Mouse (Mus musculus): ENCODE measurements around the gene Lsm14b. TPM values are rescaled to one million over a fixed set of nuclear protein-coding genes. Genes with fewer than 3 reads are reported as not detected.
A peak's percentile ranks its signal among the peaks of the same experiment; 100 is the strongest.

Gene Lsm14b
- polyA plus RNA-seq, 1 experiment from 2014 or later = 2.4 TPM

DNA sequence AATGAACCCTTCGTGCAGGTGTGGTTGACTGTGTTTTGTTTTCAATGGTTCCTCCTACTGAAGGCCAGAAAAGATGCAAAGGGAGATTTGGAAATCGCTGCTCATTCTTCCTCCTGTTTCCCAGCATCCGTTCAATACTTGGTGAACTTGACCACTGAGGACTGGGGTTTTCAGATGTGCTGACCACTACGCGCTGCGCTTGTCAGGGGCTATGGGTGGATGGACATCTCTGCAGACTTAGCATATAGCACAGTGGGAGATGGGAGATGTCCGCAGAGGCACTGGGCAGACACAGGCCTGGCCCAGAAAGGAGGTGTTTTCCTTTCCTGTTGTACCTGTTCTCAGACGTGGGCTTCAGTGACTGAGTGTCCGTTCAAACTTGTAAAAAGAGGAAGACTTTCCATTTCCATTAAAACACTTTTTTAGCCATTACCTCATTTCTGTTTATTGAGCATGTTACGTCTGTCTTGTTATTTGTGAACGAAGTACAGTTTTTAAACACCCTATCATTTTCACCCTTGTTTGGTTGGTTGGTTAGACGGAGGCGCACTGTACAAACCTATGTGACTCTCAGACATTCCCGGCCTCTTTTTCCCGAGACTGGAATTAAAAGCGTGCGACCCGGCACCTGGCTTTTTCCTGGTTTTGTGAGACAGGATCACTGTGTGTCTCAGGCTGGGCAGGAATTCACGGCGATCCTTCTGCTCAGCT, 45.1 kb downstream of the Lsm14b start:
- no peaks in the 10 kb centered on the region for H3K27me3 ChIP-seq (replicated peaks; ENCODE audit: control insufficient read depth, insufficient read depth, low read length)
- WGBS = 31% methylated on average over 20 of the region's 20 CpGs
- H3K4me3 ChIP-seq (ENCODE audit: low read length) = peak overlapping the region; percentile 69
- peak overlapping the region; percentile 74 for H3K9ac ChIP-seq (ENCODE audit: low read depth, low read length)
- 0 out of 2 replicates have a peak, but pooled peaks cover 3% of the 10 kb centered on the region for H3K36me3 ChIP-seq (ENCODE audit: control insufficient read depth, insufficient read depth, low read length)
- peaks cover 8% of the 10 kb centered on the region for H3K4me1 ChIP-seq (ENCODE audit: control insufficient read depth, insufficient read depth, low read length)
- ATAC-seq = peak; percentile 77
- H3K9me3 ChIP-seq (ENCODE audit: control insufficient read depth, low read length) = no peaks in the 10 kb centered on the region
- H3K27ac ChIP-seq (ENCODE audit: low read length) = peak overlapping the region; percentile 58
- peak overlapping the region; percentile 77 for H3K4me2 ChIP-seq (ENCODE audit: low read depth, low read length)

DNA sequence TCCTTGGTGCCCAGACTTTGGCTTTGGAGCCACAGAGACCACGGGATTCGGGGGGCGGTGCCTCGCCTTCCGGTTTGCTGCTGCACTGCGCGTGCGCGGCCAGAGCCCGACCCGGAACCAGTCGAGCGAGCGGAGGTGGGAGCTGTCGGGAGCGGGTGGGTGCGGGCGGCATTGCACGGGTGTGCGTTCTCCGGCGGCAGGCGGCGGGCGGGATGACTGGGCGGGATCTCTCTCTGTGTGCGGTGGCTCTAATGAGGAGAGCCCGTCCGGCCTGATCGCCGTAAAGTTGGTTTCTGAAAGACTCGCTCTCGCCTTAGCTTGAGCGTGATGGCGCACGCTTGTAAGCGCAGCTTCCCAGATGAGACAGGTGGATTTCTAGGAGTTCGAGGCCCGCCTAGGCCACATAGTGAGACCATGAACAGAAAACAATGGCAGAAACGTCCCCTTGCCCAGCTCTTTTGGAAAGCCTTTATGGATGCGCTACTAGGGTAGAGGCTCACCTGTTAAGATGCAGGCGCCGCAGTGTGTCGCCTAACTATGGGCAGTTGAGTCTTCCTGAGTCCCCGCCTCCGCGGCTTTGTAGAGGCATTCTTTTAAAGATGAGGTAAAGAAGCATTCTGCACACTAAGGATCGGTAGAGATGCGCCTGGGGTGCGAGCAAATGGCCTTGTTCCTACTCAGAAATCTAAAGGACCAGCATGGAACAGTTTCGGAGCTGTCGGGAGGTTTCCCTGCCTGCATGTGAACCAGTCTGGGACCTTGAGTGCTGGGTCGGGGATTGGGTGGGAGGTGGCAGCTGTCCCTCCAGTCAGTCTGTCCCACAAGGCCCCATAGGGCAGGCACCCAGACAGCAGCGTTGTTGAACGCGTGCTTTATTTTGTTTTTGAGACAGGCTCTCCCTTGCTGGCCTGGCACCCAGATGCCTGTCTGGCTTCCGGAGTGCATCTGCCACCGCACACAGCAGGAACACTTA, 46.0 kb downstream of the Lsm14b start, which contains the start of gene Mtg2:
Gene Mtg2 (plus strand): TSS at position 108 of the 973 bp plus-strand sequence.
- H3K4me1 ChIP-seq (ENCODE audit: control insufficient read depth, insufficient read depth, low read length) = peaks cover 8% of the 10 kb centered on the region
- peak within 1 kb of the TSS; percentile 74 for H3K9ac ChIP-seq (ENCODE audit: low read depth, low read length)
- no peaks in the 10 kb centered on the region for H3K9me3 ChIP-seq (ENCODE audit: control insufficient read depth, low read length)
- peak; percentile 98 for ATAC-seq
- H3K27ac ChIP-seq (ENCODE audit: low read length) = peak within 1 kb of the TSS; percentile 58
- WGBS = 5% methylated on average over 58 of the region's 58 CpGs
- H3K4me3 ChIP-seq (ENCODE audit: low read length) = peak within 1 kb of the TSS; percentile 69
- H3K27me3 ChIP-seq (replicated peaks; ENCODE audit: control insufficient read depth, insufficient read depth, low read length) = no peaks in the 10 kb centered on the region
- peak within 1 kb of the TSS; percentile 77 for H3K4me2 ChIP-seq (ENCODE audit: low read depth, low read length)
- H3K36me3 ChIP-seq (ENCODE audit: control insufficient read depth, insufficient read depth, low read length) = 0 out of 2 replicates have a peak, but pooled peaks cover 3% of the 10 kb centered on the region

DNA sequence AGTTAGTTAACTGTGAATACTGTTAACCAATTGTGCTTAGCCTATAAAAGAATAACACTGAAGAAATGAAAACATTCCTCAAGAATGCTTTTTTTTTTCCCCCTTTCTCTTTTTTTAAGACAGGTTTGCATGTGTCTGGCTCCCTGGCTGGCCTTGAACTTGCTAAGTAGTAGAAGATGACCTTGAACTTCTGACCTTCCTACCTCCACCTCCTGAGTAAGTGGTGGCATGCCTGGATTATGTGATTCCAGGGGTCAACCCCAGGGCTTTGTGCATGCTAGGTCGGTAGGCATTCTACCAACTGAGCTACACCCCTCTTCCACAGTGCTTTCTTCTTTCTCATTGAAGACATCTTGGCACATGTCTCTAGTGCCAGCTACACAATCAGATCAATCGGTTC, 46.9 kb downstream of the Lsm14b start:
- 84% methylated on average over 2 of the region's 2 CpGs for WGBS
- Histone ChIP-seq H3K27ac (ENCODE audit: low read length) (no peak overlapping the region), H3K4me1 (ENCODE audit: control insufficient read depth, insufficient read depth, low read length) (peaks cover 8% of the 10 kb centered on the region), H3K4me2 (ENCODE audit: low read depth, low read length) (no peak overlapping the region), H3K9me3 (ENCODE audit: control insufficient read depth, low read length) (no peaks in the 10 kb centered on the region), H3K36me3 (ENCODE audit: control insufficient read depth, insufficient read depth, low read length) (0 out of 2 replicates have a peak, but pooled peaks cover 3% of the 10 kb centered on the region), H3K9ac (ENCODE audit: low read depth, low read length) (no peak overlapping the region), H3K4me3 (ENCODE audit: low read length) (no peak overlapping the region), H3K27me3 (replicated peaks; ENCODE audit: control insufficient read depth, insufficient read depth, low read length) (no peaks in the 10 kb centered on the region)
- no peak for ATAC-seq

DNA sequence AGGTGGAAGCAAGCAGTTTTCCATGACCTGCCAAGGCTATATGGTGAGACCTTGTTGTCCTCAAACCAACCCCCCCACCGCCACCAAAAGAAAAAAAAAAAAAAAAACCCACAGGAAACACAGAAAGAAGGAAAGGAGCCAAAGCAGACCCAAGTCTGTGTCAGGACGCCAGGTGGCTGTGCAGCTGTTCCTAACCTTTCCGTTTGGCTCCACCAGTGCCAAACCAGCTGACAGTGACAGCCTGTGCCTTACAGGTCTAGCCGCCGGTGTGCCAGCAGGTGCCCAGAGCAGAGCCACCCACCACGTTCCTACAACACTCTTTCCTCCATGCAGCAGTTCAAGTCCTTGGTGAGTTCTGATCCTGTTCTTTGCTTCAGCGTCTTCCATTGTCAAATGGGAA, 48.1 kb downstream of the Lsm14b start:
- H3K4me2 ChIP-seq (ENCODE audit: low read depth, low read length) = no peak overlapping the region
- H3K9ac ChIP-seq (ENCODE audit: low read depth, low read length) = no peak overlapping the region
- no peak overlapping the region for H3K4me3 ChIP-seq (ENCODE audit: low read length)
- ATAC-seq = no peak
- H3K36me3 ChIP-seq (ENCODE audit: control insufficient read depth, insufficient read depth, low read length) = 0 out of 2 replicates have a peak, but pooled peaks cover 2% of the 10 kb centered on the region
- H3K4me1 ChIP-seq (ENCODE audit: control insufficient read depth, insufficient read depth, low read length) = peaks cover 8% of the 10 kb centered on the region
- H3K27me3 ChIP-seq (replicated peaks; ENCODE audit: control insufficient read depth, insufficient read depth, low read length) = no peaks in the 10 kb centered on the region
- H3K27ac ChIP-seq (ENCODE audit: low read length) = no peak overlapping the region
- no peaks in the 10 kb centered on the region for H3K9me3 ChIP-seq (ENCODE audit: control insufficient read depth, low read length)
- WGBS = 85% methylated on average over 7 of the region's 7 CpGs

DNA sequence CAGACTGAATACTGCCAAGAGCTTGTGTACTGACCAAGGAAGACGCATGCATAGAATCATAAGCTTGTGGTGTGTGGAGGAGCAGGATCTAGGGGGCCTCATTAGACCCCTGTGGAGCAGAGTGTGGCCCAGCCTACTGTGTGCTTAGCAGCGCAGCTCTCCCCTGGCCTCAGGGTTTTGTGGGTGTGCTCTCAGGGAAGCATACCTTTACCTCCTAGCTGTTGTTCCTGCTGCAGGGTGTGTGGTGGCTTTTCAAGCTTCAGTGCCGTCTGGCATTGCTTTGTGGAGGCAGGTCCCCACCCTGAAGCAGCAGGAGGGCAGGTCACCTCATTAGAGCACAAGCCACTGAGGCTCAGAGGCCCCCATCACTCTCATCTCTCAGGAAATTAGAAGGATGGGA, 52.8 kb downstream of the Lsm14b start:
- H3K4me1 ChIP-seq (ENCODE audit: control insufficient read depth, insufficient read depth, low read length) = no peaks in the 10 kb centered on the region
- H3K4me3 ChIP-seq (ENCODE audit: low read length) = no peak overlapping the region
- ATAC-seq = no peak
- peaks cover 8% of the 10 kb centered on the region; the same call in 1 of the 2 replicates for H3K36me3 ChIP-seq (ENCODE audit: control insufficient read depth, insufficient read depth, low read length)
- H3K27me3 ChIP-seq (replicated peaks; ENCODE audit: control insufficient read depth, insufficient read depth, low read length) = no peaks in the 10 kb centered on the region
- WGBS = 75% methylated on average over 3 of the region's 3 CpGs
- H3K9me3 ChIP-seq (ENCODE audit: control insufficient read depth, low read length) = no peaks in the 10 kb centered on the region
- no peak overlapping the region for H3K4me2 ChIP-seq (ENCODE audit: low read depth, low read length)
- no peak overlapping the region for H3K27ac ChIP-seq (ENCODE audit: low read length)
- no peak overlapping the region for H3K9ac ChIP-seq (ENCODE audit: low read depth, low read length)

DNA sequence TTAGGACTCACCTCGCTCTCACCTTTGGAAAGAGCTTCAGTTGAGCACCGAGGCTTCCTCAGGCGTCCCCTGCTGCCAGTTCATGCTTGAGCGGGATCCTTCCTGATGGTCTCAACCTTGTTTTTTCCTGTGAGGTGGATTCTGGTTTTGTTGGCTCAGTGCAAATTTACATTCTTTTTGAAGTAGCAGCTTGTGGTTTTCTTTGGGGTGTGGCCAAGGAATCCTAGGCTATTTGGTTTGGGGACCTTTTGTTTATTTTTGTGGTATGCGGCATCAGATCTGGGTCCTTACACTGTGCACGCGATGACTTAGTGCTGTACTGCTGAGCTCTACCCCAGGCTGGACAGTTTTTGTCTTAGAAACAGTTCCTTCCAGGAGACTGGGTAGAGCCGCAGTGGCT, 55.9 kb downstream of the Lsm14b start:
- no peaks in the 10 kb centered on the region for H3K27me3 ChIP-seq (replicated peaks; ENCODE audit: control insufficient read depth, insufficient read depth, low read length)
- peaks cover 8% of the 10 kb centered on the region; the same call in 1 of the 2 replicates for H3K36me3 ChIP-seq (ENCODE audit: control insufficient read depth, insufficient read depth, low read length)
- no peaks in the 10 kb centered on the region for H3K4me1 ChIP-seq (ENCODE audit: control insufficient read depth, insufficient read depth, low read length)
- no peak for ATAC-seq
- no peak overlapping the region for H3K27ac ChIP-seq (ENCODE audit: low read length)
- 80% methylated on average over 8 of the region's 8 CpGs for WGBS
- H3K4me3 ChIP-seq (ENCODE audit: low read length) = no peak overlapping the region
- no peak overlapping the region for H3K9ac ChIP-seq (ENCODE audit: low read depth, low read length)
- H3K9me3 ChIP-seq (ENCODE audit: control insufficient read depth, low read length) = no peaks in the 10 kb centered on the region
- no peak overlapping the region for H3K4me2 ChIP-seq (ENCODE audit: low read depth, low read length)

DNA sequence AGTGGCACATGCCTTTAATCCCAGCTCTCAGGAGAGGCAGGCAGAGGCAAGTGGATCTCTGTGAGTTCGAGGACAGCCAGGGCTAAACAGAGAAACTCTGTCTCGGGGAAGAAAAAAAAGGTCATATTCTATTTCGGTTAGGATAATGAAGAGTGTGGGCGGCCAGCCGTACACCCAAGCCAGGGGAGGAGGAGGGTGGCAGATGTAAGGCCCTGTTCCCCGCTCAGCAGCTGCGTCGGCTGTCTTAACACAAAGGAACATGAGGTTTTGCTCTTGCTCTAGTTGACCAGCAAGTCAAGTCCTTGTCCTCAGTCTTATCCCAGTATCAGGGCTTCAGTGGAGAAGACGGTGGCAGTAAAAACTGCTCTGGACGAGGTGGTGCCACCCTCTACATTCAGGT, 58.3 kb downstream of the Lsm14b start:
- Histone ChIP-seq H3K27me3 (replicated peaks; ENCODE audit: control insufficient read depth, insufficient read depth, low read length) (no peaks in the 10 kb centered on the region), H3K4me2 (ENCODE audit: low read depth, low read length) (no peak overlapping the region), H3K4me3 (ENCODE audit: low read length) (no peak overlapping the region), H3K4me1 (ENCODE audit: control insufficient read depth, insufficient read depth, low read length) (no peaks in the 10 kb centered on the region), H3K36me3 (ENCODE audit: control insufficient read depth, insufficient read depth, low read length) (peaks cover 5% of the 10 kb centered on the region; the same call in 1 of the 2 replicates), H3K27ac (ENCODE audit: low read length) (no peak overlapping the region), H3K9me3 (ENCODE audit: control insufficient read depth, low read length) (no peaks in the 10 kb centered on the region), H3K9ac (ENCODE audit: low read depth, low read length) (no peak overlapping the region)
- 91% methylated on average over 10 of the region's 10 CpGs for WGBS
- no peak for ATAC-seq

DNA sequence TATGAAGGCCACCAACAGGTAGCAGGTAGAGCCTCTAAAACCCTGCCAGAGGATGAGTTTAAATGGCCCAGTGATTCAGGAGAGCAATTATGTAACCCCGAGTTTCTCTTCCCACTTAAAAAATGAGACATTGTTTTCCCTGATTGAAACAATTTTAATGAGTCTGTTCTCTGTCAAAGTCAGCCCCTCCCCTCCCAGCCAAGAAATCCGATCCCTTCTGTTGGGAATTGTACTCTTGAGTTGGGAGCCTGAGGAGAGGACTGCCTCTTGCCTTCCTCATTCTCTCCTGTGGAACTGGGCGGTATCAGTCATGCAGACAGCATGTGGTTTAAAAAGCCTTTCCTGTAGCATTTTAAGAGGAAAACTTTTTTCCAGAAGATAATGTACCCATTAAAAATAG, 59.8 kb downstream of the Lsm14b start:
- H3K27ac ChIP-seq (ENCODE audit: low read length) = no peak overlapping the region
- no peak overlapping the region for H3K9ac ChIP-seq (ENCODE audit: low read depth, low read length)
- ATAC-seq = no peak
- H3K27me3 ChIP-seq (replicated peaks; ENCODE audit: control insufficient read depth, insufficient read depth, low read length) = no peaks in the 10 kb centered on the region
- WGBS = 37% methylated on average over 3 of the region's 3 CpGs
- no peak overlapping the region for H3K4me3 ChIP-seq (ENCODE audit: low read length)
- peaks cover 5% of the 10 kb centered on the region; the same call in 1 of the 2 replicates for H3K36me3 ChIP-seq (ENCODE audit: control insufficient read depth, insufficient read depth, low read length)
- no peaks in the 10 kb centered on the region for H3K4me1 ChIP-seq (ENCODE audit: control insufficient read depth, insufficient read depth, low read length)
- no peak overlapping the region for H3K4me2 ChIP-seq (ENCODE audit: low read depth, low read length)
- H3K9me3 ChIP-seq (ENCODE audit: control insufficient read depth, low read length) = no peaks in the 10 kb centered on the region
